13 mouse cellular contexts compared by ENCODE assay signal in genomic region chr5:146147903-146148302, GRCm38 (mm10). TPM values are rescaled to one million over a fixed set of nuclear protein-coding genes. Genes with fewer than 3 reads are reported as not detected.
DNase-seq lines count a peak whose midpoint lies in the region; ATAC-seq and TF ChIP-seq lines count a peak whose summit lies in the region.
"Had no signal": no experiment of that assay in that cellular context is flagged by ENCODE, and none has a peak within 500 bp of the region (broad histone marks: within the 10 kb centered on the region; RNA-seq: fewer than 3 reads in every experiment).

No protein-coding gene starts in this region.

- no peak for ATAC-seq in kidney, postnatal 0 days (replicated peaks; ENCODE audit: low FRiP score, low read depth)
- no peak for ATAC-seq in heart, embryonic 11.5 days (replicated peaks; ENCODE audit: insufficient number of reproducible peaks, low FRiP score, low TSS enrichment)

- dilution Hi-C loops in CH12.LX (cut with MboI; ENCODE audit: extremely low pct_ligation_motif_present, extremely low pct_unique_long_range_greater_than_20kb, low sequenced_read_pairs), result no loop called here

- no peak overlapping the region for H3K27ac ChIP-seq in kidney, postnatal 0 days
- H3K27ac ChIP-seq in CH12.LX (ENCODE audit: insufficient read depth, low read depth), result no peak overlapping the region
- no peak overlapping the region for H3K27ac ChIP-seq in heart, embryonic 11.5 days (ENCODE audit: low read depth, low read length)
- H3K27ac ChIP-seq: embryonic facial prominence, embryonic 12.5 days; heart, embryonic 13.5 days; neural tube, embryonic 12.5 days had no signal

- peak; percentile 27; the same call in 1 of the 2 replicates for TF ChIP-seq CTCF in kidney, postnatal 0 days (IDR thresholded peaks at IDR 0.05; ENCODE audit: low read depth)
- TF ChIP-seq CTCF in CH12.LX (conservative IDR thresholded peaks at IDR 0.05 in 1 of 2, IDR thresholded peaks at IDR 0.05 in 1 of 2; ENCODE audit: low read depth in 2 of 2, low read length in 2 of 2), result peak in 1 of 2 experiments; percentile 33; a peak in 3 of 4 replicates

- no peak overlapping the region for H3K4me2 ChIP-seq in kidney, postnatal 0 days (ENCODE audit: low read length)
- H3K4me2 ChIP-seq in CH12.LX (ENCODE audit: insufficient read depth, low read depth, poor library complexity, severe bottlenecking), result no peak overlapping the region
- no peak overlapping the region for H3K4me2 ChIP-seq in heart, embryonic 11.5 days
- H3K4me2 ChIP-seq: embryonic facial prominence, embryonic 12.5 days; heart, embryonic 13.5 days; neural tube, embryonic 12.5 days had no signal

- no peak for DNase-seq in kidney, postnatal 0 days (ENCODE audit: low spot score)
- no peak for DNase-seq in kidney, adult 11 months
- DNase-seq in CH12.LX (ENCODE audit: extremely low read depth) (peak; percentile 5), WW6 (ENCODE audit: low read depth, low spot score) (peak; percentile 9)
- peak; percentile 69 for DNase-seq in mesoderm, embryonic 11.5 days (ENCODE audit: low read depth, low spot score)
- DNase-seq in ovary, postnatal 10 days (ENCODE audit: low spot score), result no peak
- no peak for DNase-seq in cerebellum, adult 18-20 months

- H3K9ac ChIP-seq in kidney, postnatal 0 days (ENCODE audit: low read depth, low read length), result no peak overlapping the region
- no peak overlapping the region for H3K9ac ChIP-seq in CH12.LX (ENCODE audit: insufficient read depth, low read depth)
- no peak overlapping the region for H3K9ac ChIP-seq in heart, embryonic 11.5 days (ENCODE audit: low read depth, low read length)
- H3K9ac ChIP-seq: embryonic facial prominence, embryonic 12.5 days; heart, embryonic 13.5 days; neural tube, embryonic 12.5 days had no signal

- H3K27me3 ChIP-seq in kidney, postnatal 0 days (ENCODE audit: insufficient read depth, low read length), result no peaks in the 10 kb centered on the region
- peaks cover 2% of the 10 kb centered on the region for H3K27me3 ChIP-seq in CH12.LX (replicated peaks)
- H3K27me3 ChIP-seq in heart, embryonic 11.5 days (ENCODE audit: control insufficient read depth, insufficient read depth, low read length), result no peaks in the 10 kb centered on the region
- H3K27me3 ChIP-seq: embryonic facial prominence, embryonic 12.5 days; heart, embryonic 13.5 days; neural tube, embryonic 12.5 days had no signal

- TF ChIP-seq EP300 in CH12.LX (IDR thresholded peaks at IDR 0.05; ENCODE audit: low read length), result no peak

- H3K9me3 ChIP-seq in kidney, postnatal 0 days (replicated peaks; ENCODE audit: low read length), result no peaks in the 10 kb centered on the region
- H3K9me3 ChIP-seq in CH12.LX (replicated peaks; ENCODE audit: low read length), result no peaks in the 10 kb centered on the region
- peaks cover 3% of the 10 kb centered on the region; the same call in 1 of the 2 replicates for H3K9me3 ChIP-seq in heart, embryonic 11.5 days (replicated peaks; ENCODE audit: control insufficient read depth, low read length)

- no peaks in the 10 kb centered on the region for H3K36me3 ChIP-seq in kidney, postnatal 0 days (ENCODE audit: insufficient read depth, low read length)
- no peaks in the 10 kb centered on the region for H3K36me3 ChIP-seq in CH12.LX (replicated peaks in 1 of 2; ENCODE audit: control insufficient read depth in 1 of 2, insufficient read depth in 1 of 2, low read length in 1 of 2)
- H3K36me3 ChIP-seq in heart, embryonic 11.5 days (ENCODE audit: control insufficient read depth, insufficient read depth, low read length), result no peaks in the 10 kb centered on the region
- H3K36me3 ChIP-seq: embryonic facial prominence, embryonic 12.5 days; heart, embryonic 13.5 days; neural tube, embryonic 12.5 days had no signal

- no peak overlapping the region for H3K4me3 ChIP-seq in kidney, postnatal 0 days (replicated peaks; ENCODE audit: low read depth, low read length)
- H3K4me3 ChIP-seq in CH12.LX (replicated peaks in 1 of 3; ENCODE audit: low read depth in 2 of 3, low read length in 2 of 3, poor library complexity in 1 of 3), result no peak overlapping the region
- H3K4me3 ChIP-seq in heart, embryonic 11.5 days (ENCODE audit: low read depth, low read length), result no peak overlapping the region
- H3K4me3 ChIP-seq: embryonic facial prominence, embryonic 12.5 days; heart, embryonic 13.5 days; neural tube, embryonic 12.5 days had no signal

- TF ChIP-seq POLR2A in CH12.LX (IDR thresholded peaks at IDR 0.05; ENCODE audit: low read depth, low read length), result no peak

- in situ Hi-C loops in CH12.LX (cut with MboI; ENCODE audit: low pct_ligation_motif_present, low pct_unique_long_range_greater_than_20kb, low sequenced_read_pairs), result no loop called here

- H3K79me2 ChIP-seq in CH12.LX (replicated peaks; ENCODE audit: control insufficient read depth, extremely low read depth, insufficient read depth, poor library complexity, severe bottlenecking), result no peaks in the 10 kb centered on the region

- no peak for TF ChIP-seq RAD21 in CH12.LX (IDR thresholded peaks at IDR 0.05; ENCODE audit: low read depth, low read length)

- H3K4me1 ChIP-seq in kidney, postnatal 0 days (replicated peaks; ENCODE audit: insufficient read depth, low read length), result no peaks in the 10 kb centered on the region
- peaks cover 0 to 7% of the 10 kb centered on the region in 2 experiments; a peak in 2 of 4 replicates for H3K4me1 ChIP-seq in CH12.LX (ENCODE audit: control insufficient read depth in 1 of 2, insufficient read depth in 2 of 2)
- H3K4me1 ChIP-seq in heart, embryonic 11.5 days (ENCODE audit: control insufficient read depth, insufficient read depth, low read length), result no peaks in the 10 kb centered on the region
- H3K4me1 ChIP-seq: embryonic facial prominence, embryonic 12.5 days; heart, embryonic 13.5 days; neural tube, embryonic 12.5 days had no signal

- WGBS in kidney, postnatal 0 days, result 40% methylated on average over 2 of the region's 2 CpGs
- WGBS in heart, embryonic 11.5 days (ENCODE audit: insufficient replicate concordance), result 34% methylated on average over 2 of the region's 2 CpGs

TF ChIP-seq in CH12.LX, 34 proteins besides CTCF, POLR2A, EP300 and RAD21:
- TF ChIP-seq MAFK (IDR thresholded peaks at IDR 0.05; ENCODE audit: insufficient replicate concordance, low read length) (no peak), IRF4 (IDR thresholded peaks at IDR 0.05; ENCODE audit: low read depth, low read length) (no peak), NRF1 (IDR thresholded peaks at IDR 0.05; ENCODE audit: low read depth, low read length) (no peak), GABPA (IDR thresholded peaks at IDR 0.05; ENCODE audit: insufficient replicate concordance, low read depth, low read length) (no peak), ELF1 (IDR thresholded peaks at IDR 0.05; ENCODE audit: low read depth, low read length) (no peak), RCOR1 (conservative IDR thresholded peaks at IDR 0.05; ENCODE audit: low read depth, low read length) (no peak), SMC3 (IDR thresholded peaks at IDR 0.05; ENCODE audit: low read depth, low read length) (no peak), CHD2 (IDR thresholded peaks at IDR 0.05; ENCODE audit: low read length) (no peak), KAT2A (IDR thresholded peaks at IDR 0.05; ENCODE audit: insufficient replicate concordance, low read length) (no peak), MYC (IDR thresholded peaks at IDR 0.05; ENCODE audit: low read depth, low read length) (no peak)
TF ChIP-seq in CH12.LX: peak in this region for 0.

RNA-seq across cellular contexts. Expression of gene Gm5565, which starts 12.4 kb away (rescaled TPM):
- polyA plus RNA-seq in kidney, postnatal 0 days (2015; fragmentation: Nextera tagmentation; extraction: Ambion mirVana), result not detected in 2 replicates
- total RNA-seq in CH12.LX (2012; rRNA removed), result not detected in 2 replicates
- total RNA-seq in CH12.LX (2014; rRNA removed), result not detected in 2 replicates
- polyA plus RNA-seq in CH12.LX (2012; ENCODE audit: insufficient read length, low read depth), result not detected in 2 replicates
- not detected in 2 replicates for polyA plus RNA-seq in heart, embryonic 11.5 days (2014; fragmentation: Nextera tagmentation; extraction: Ambion mirVana)
- polyA plus RNA-seq: embryonic facial prominence, embryonic 12.5 days; heart, embryonic 13.5 days; kidney, embryonic 16.5 days; lung, embryonic 16.5 days; neural tube, embryonic 12.5 days had no signal

RNA-seq across cellular contexts. Expression of gene Gm6309, which starts 22.6 kb away (rescaled TPM):
- polyA plus RNA-seq in kidney, postnatal 0 days (2015; fragmentation: Nextera tagmentation; extraction: Ambion mirVana), result not detected in 2 replicates
- total RNA-seq in CH12.LX (2012; rRNA removed), result not detected in 2 replicates
- total RNA-seq in CH12.LX (2014; rRNA removed), result not detected in 2 replicates
- polyA plus RNA-seq in CH12.LX (2012; ENCODE audit: insufficient read length, low read depth), result not detected in 2 replicates
- not detected in 2 replicates for polyA plus RNA-seq in heart, embryonic 11.5 days (2014; fragmentation: Nextera tagmentation; extraction: Ambion mirVana)
- polyA plus RNA-seq: embryonic facial prominence, embryonic 12.5 days; heart, embryonic 13.5 days; kidney, embryonic 16.5 days; lung, embryonic 16.5 days; neural tube, embryonic 12.5 days had no signal

RNA-seq across cellular contexts. Expression of gene 1700001J03Rik, which starts 37.2 kb away (rescaled TPM):
- polyA plus RNA-seq in kidney, postnatal 0 days (2015; fragmentation: Nextera tagmentation; extraction: Ambion mirVana), result 0.26 and 0.32 TPM in 2 replicates
- not detected in 2 replicates for total RNA-seq in CH12.LX (2012; rRNA removed)
- total RNA-seq in CH12.LX (2014; rRNA removed), result not detected in 2 replicates
- 0.44 TPM in 1 of 2 replicates, not detected in the other for polyA plus RNA-seq in CH12.LX (2012; ENCODE audit: insufficient read length, low read depth)
- not detected in 2 replicates for polyA plus RNA-seq in heart, embryonic 11.5 days (2014; fragmentation: Nextera tagmentation; extraction: Ambion mirVana)
- polyA plus RNA-seq: embryonic facial prominence, embryonic 12.5 days; heart, embryonic 13.5 days; lung, embryonic 16.5 days; neural tube, embryonic 12.5 days had no signal

Comparison
In these comparisons a context has a peak if more than half of its experiments do, and no peak if none do; other contexts are left out.
1. DNase-seq: peak in CH12.LX (single experiment), WW6 (single experiment) and mesoderm, embryonic 11.5 days (single experiment); none in kidney, postnatal 0 days (single experiment), kidney, adult 11 months (single experiment), ovary, postnatal 10 days (single experiment) and cerebellum, adult 18-20 months (0 of 2).